Mouse (Mus musculus) MEL (cell line): ENCODE results near the gene Flot2.

ENCODE experiments used
- E2F4 ChIP-seq: IDR thresholded peaks from 2 replicates; pipeline ENCODE4 v1.6.1; 2011; ENCODE audit warnings: low read depth, low read length, improper control_type of control experiment, borderline replicate concordance
- MAFK ChIP-seq: IDR thresholded peaks from 2 replicates; pipeline ENCODE4 v1.6.1; 2011; ENCODE audit warnings: low read depth, mild to moderate bottlenecking, low read length, improper control_type of control experiment, borderline replicate concordance
- MAZ ChIP-seq: IDR thresholded peaks from 2 replicates; pipeline ENCODE4 v1.6.1; 2012; ENCODE audit warnings: low read depth, mild to moderate bottlenecking, inconsistent platforms, low read length, improper control_type of control experiment
- MXI1 ChIP-seq: IDR thresholded peaks from 2 replicates; pipeline ENCODE4 v1.6.1; 2011; ENCODE audit warnings: mild to moderate bottlenecking, low read depth, low read length, improper control_type of control experiment
- NELFE ChIP-seq: IDR thresholded peaks from 2 replicates; pipeline ENCODE4 v1.6.1; 2011; ENCODE audit warnings: low read depth, low read length, improper control_type of control experiment
- POLR2A ChIP-seq, 2 experiments: IDR thresholded peaks; 2 replicates each; pipeline ENCODE4 v1.6.1; 2011 to 2012; ENCODE audit warnings: low read length in 2 of 2, mild to moderate bottlenecking in 2 of 2, control low read depth in 1 of 2, improper control_type of control experiment in 1 of 2, low read depth in 1 of 2, moderate library complexity in 1 of 2; ENCODE audit not compliant: control insufficient read depth in 1 of 2, insufficient read depth in 1 of 2, poor library complexity in 1 of 2
- SMC3 ChIP-seq: IDR thresholded peaks from 2 replicates; pipeline ENCODE4 v1.6.1; 2011; ENCODE audit warnings: low read depth, low read length, improper control_type of control experiment
- ZKSCAN1 ChIP-seq: IDR thresholded peaks from 2 replicates; pipeline ENCODE4 v1.6.1; 2012; ENCODE audit warnings: low read depth, mild to moderate bottlenecking, inconsistent platforms, low read length, improper control_type of control experiment, moderate library complexity

DNA sequence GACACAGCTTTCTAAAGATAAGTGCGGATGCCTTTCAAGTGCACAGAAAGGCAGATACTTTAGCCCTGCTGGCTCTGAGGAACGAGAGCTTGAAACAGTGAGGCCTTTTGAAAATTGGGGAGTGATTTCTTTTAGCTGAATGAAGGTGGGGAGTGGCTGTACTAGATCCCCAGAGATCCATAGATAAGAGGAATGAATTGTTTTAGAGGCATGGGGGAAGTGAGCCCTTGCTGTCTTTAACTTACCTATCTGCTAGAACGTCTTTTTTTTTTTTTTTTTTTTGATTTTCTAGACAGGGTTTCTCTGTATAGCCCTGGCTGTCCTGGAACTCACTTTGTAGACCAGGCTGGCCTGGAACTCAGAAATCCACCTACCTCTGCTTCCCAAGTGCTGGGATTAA lies 59.3 kb downstream of the Flot2 start:
- TF ChIP-seq SMC3 (no peak), NELFE (no peak), POLR2A (IDR thresholded peaks at IDR 0.05; ENCODE audit: control insufficient read depth in 1 of 2, insufficient read depth in 1 of 2, low read depth in 1 of 2, low read length in 2 of 2, poor library complexity in 1 of 2) (no peak), MAZ (no peak), MXI1 (no peak), MAFK (no peak), ZKSCAN1 (no peak), E2F4 (no peak)
